Mouse (Mus musculus): ENCODE data around the gene Actl9. TPM values are rescaled to one million over a fixed set of nuclear protein-coding genes. Genes with fewer than 3 reads are reported as not detected.

Actl9 gene
- polyA plus RNA-seq (2015; fragmentation: Nextera tagmentation; extraction: Ambion mirVana): not detected in 2 replicates

GRCm38 (mm10) chr17:33432019-33432946, at the start of gene Actl9:
Gene Actl9 (plus strand): TSS chr17:33432896.
- no peak within 1 kb of the TSS for H3K27ac ChIP-seq
- no peaks in the 10 kb centered on the region for H3K36me3 ChIP-seq
- no peak within 1 kb of the TSS for H3K4me3 ChIP-seq (replicated peaks)
- no peaks in the 10 kb centered on the region for H3K9me3 ChIP-seq (replicated peaks)
- H3K9ac ChIP-seq: no peak within 1 kb of the TSS
- no peaks in the 10 kb centered on the region for H3K27me3 ChIP-seq
- no peak within 1 kb of the TSS for H3K4me2 ChIP-seq
- WGBS: 86% methylated on average over 3 of the region's 3 CpGs
- ATAC-seq (replicated peaks; ENCODE audit: low FRiP score): no peak
- H3K4me1 ChIP-seq: no peaks in the 10 kb centered on the region

DNA sequence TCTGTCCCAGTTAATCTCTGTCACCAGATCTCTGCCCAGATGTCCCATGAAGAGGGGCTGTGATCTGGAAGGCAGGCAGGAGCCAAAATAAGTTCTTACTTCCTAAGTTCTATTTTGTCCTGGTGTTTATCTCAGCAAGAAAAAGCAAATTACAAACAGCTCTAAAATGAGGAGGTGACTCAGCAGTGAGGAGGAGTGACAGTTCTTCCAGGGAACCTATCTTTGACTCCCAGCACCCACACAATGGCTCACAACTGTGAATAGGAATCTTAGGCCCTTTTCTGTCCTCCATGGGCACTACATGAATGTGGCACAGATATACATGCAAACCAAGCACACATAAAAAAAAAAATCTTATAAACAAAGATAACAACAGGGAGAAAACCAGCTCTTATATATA, 47.0 kb upstream of the Actl9 start:
- H3K4me2 ChIP-seq: no peak overlapping the region
- H3K9ac ChIP-seq: no peak overlapping the region
- no peaks in the 10 kb centered on the region for H3K9me3 ChIP-seq (replicated peaks)
- no peaks in the 10 kb centered on the region for H3K27me3 ChIP-seq
- H3K4me3 ChIP-seq (replicated peaks): no peak overlapping the region
- peaks cover 48% of the 10 kb centered on the region for H3K36me3 ChIP-seq
- no peak for ATAC-seq (replicated peaks; ENCODE audit: low FRiP score)
- H3K27ac ChIP-seq: no peak overlapping the region
- H3K4me1 ChIP-seq: no peaks in the 10 kb centered on the region

- H3K27me3 ChIP-seq: no peaks in the 10 kb centered on the region
- H3K4me3 ChIP-seq (replicated peaks): no peak overlapping the region
- no peaks in the 10 kb centered on the region for H3K9me3 ChIP-seq (replicated peaks)
- H3K4me1 ChIP-seq: peaks cover 12% of the 10 kb centered on the region
- no peak for ATAC-seq (replicated peaks; ENCODE audit: low FRiP score)
- H3K36me3 ChIP-seq: no peaks in the 10 kb centered on the region
- no peak overlapping the region for H3K27ac ChIP-seq
- WGBS: 93% methylated on average over 5 of the region's 5 CpGs
- no peak overlapping the region for H3K4me2 ChIP-seq
- no peak overlapping the region for H3K9ac ChIP-seq
Measured at GRCm38 (mm10) chr17:33392271-33392670, 40.4 kb upstream of the Actl9 start.

GRCm38 (mm10) chr17:33394182-33395034, 38.3 kb upstream of the Actl9 start, which contains the start of gene Zfp101:
Gene Zfp101 (minus strand): TSS chr17:33394641.
- no peaks in the 10 kb centered on the region for H3K9me3 ChIP-seq (replicated peaks)
- WGBS: under 1% methylated on average over 44 of the region's 44 CpGs
- ATAC-seq (replicated peaks; ENCODE audit: low FRiP score): peak; percentile 99
- H3K27ac ChIP-seq: peak within 1 kb of the TSS; percentile 77
- peak within 1 kb of the TSS; percentile 79 for H3K4me3 ChIP-seq (replicated peaks)
- H3K27me3 ChIP-seq: no peaks in the 10 kb centered on the region
- H3K4me2 ChIP-seq: peak within 1 kb of the TSS; percentile 63
- peak within 1 kb of the TSS; percentile 69 for H3K9ac ChIP-seq
- H3K4me1 ChIP-seq: peaks cover 12% of the 10 kb centered on the region
- no peaks in the 10 kb centered on the region for H3K36me3 ChIP-seq

DNA sequence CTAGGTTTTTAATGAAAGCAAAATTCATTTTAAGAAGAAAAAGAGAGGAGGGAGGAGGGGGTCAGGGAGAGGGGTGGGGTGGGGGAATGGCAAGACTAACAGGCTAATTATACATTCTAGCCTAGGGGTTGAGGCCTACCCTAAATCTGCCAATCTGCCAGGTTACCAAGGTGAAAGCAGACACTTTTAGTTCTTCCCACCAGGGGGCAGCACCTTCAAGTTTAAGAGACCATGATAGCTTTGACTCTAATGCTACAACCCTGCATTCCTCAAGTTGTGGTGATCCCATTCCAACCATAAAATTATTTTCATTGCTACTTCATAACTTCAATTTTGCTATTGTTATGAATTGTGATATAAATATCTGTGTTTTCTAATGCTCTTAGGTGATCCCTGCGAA, 6.5 kb downstream of the Actl9 start:
- no peaks in the 10 kb centered on the region for H3K36me3 ChIP-seq
- H3K27ac ChIP-seq: no peak overlapping the region
- no peak overlapping the region for H3K9ac ChIP-seq
- no peaks in the 10 kb centered on the region for H3K27me3 ChIP-seq
- H3K4me1 ChIP-seq: 0 out of 2 replicates have a peak, but pooled peaks cover 3% of the 10 kb centered on the region
- no peak for ATAC-seq (replicated peaks; ENCODE audit: low FRiP score)
- WGBS: 67% methylated on average over 1 of the region's 1 CpGs
- H3K4me3 ChIP-seq (replicated peaks): no peak overlapping the region
- H3K9me3 ChIP-seq (replicated peaks): no peaks in the 10 kb centered on the region
- no peak overlapping the region for H3K4me2 ChIP-seq

GRCm38 (mm10) chr17:33439922-33440321, 7.2 kb downstream of the Actl9 start:
- no peaks in the 10 kb centered on the region for H3K27me3 ChIP-seq
- H3K36me3 ChIP-seq: no peaks in the 10 kb centered on the region
- 0 out of 2 replicates have a peak, but pooled peaks cover 3% of the 10 kb centered on the region for H3K4me1 ChIP-seq
- H3K9me3 ChIP-seq (replicated peaks): no peaks in the 10 kb centered on the region
- no peak overlapping the region for H3K4me2 ChIP-seq
- WGBS: 54% methylated on average over 5 of the region's 5 CpGs
- no peak overlapping the region for H3K9ac ChIP-seq
- H3K27ac ChIP-seq: no peak overlapping the region
- 0 out of 2 replicates have a peak, but pooled peaks have one; percentile 22 for ATAC-seq (replicated peaks; ENCODE audit: low FRiP score)
- H3K4me3 ChIP-seq (replicated peaks): no peak overlapping the region

GRCm38 (mm10) chr17:33441159-33441558, 8.5 kb downstream of the Actl9 start:
- no peak for ATAC-seq (replicated peaks; ENCODE audit: low FRiP score)
- H3K4me1 ChIP-seq: 0 out of 2 replicates have a peak, but pooled peaks cover 3% of the 10 kb centered on the region
- no peaks in the 10 kb centered on the region for H3K27me3 ChIP-seq
- no peaks in the 10 kb centered on the region for H3K36me3 ChIP-seq
- no peaks in the 10 kb centered on the region for H3K9me3 ChIP-seq (replicated peaks)
- no peak overlapping the region for H3K9ac ChIP-seq
- H3K4me2 ChIP-seq: no peak overlapping the region
- H3K27ac ChIP-seq: no peak overlapping the region
- no peak overlapping the region for H3K4me3 ChIP-seq (replicated peaks)

DNA sequence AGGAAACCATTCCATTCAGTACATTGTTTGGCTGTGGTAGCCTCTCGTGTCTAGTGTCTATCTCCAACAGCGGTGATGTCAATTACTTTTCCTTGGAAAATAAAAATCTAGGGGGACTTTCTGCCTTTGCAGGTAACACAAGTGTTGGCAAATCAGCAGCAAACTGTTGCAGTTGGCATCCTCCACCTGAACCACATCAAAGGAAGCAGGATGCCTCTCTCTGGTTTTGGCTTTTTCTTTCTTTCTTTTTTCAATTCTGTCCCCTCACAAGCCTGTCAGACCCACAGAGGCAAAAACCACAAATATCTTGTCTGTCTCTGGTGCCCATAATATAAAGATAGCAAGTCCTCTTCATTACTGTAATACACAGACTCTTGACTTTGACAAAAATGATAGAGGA, 23.9 kb downstream of the Actl9 start:
- H3K9ac ChIP-seq: no peak overlapping the region
- no peak overlapping the region for H3K4me2 ChIP-seq
- no peak overlapping the region for H3K4me3 ChIP-seq (replicated peaks)
- no peaks in the 10 kb centered on the region; the same call in 1 of the 2 replicates for H3K27me3 ChIP-seq
- H3K27ac ChIP-seq: no peak overlapping the region
- no peaks in the 10 kb centered on the region for H3K4me1 ChIP-seq
- no peak for ATAC-seq (replicated peaks; ENCODE audit: low FRiP score)
- no peaks in the 10 kb centered on the region for H3K9me3 ChIP-seq (replicated peaks)
- no peaks in the 10 kb centered on the region for H3K36me3 ChIP-seq
- WGBS: 91% methylated on average over 2 of the region's 2 CpGs

DNA sequence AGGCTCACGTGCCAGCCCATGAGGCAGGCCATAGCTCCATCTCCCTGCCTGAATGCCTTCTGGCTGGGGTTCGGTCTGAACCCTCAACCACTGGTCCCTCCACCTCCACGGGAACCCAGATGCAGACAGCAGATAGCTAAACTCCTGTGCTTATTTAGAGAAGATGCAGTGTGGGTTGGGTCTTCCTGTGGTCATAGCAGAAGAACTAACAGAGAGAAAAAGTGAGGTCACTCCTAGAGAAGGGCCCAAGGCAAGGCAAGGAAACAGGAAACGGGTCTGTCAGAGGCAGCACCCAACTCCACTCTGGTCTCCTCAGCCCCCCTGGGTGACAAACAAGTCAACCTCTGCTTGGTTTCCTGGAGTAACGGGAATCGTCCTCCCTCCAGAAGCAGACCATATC, 38.5 kb downstream of the Actl9 start:
- ATAC-seq (replicated peaks; ENCODE audit: low FRiP score): no peak
- Histone ChIP-seq H3K27me3 (no peaks in the 10 kb centered on the region), H3K36me3 (no peaks in the 10 kb centered on the region), H3K4me3 (replicated peaks) (no peak overlapping the region), H3K27ac (no peak overlapping the region), H3K9me3 (replicated peaks) (no peaks in the 10 kb centered on the region), H3K4me2 (no peak overlapping the region), H3K4me1 (no peaks in the 10 kb centered on the region), H3K9ac (no peak overlapping the region)
- 71% methylated on average over 6 of the region's 6 CpGs for WGBS

Other genes starting within 250 kb of the Actl9 start
- gene Olfr239, start 241.6 kb upstream of the Actl9 start, polyA plus RNA-seq (2015; fragmentation: Nextera tagmentation; extraction: Ambion mirVana): not detected in 2 replicates
- not detected in 2 replicates for gene Olfr1564, start 211.2 kb upstream of the Actl9 start, polyA plus RNA-seq (2015; fragmentation: Nextera tagmentation; extraction: Ambion mirVana)
- 17.7 and 17.9 TPM in 2 replicates for gene Zfp955a, start 177.8 kb upstream of the Actl9 start, polyA plus RNA-seq (2015; fragmentation: Nextera tagmentation; extraction: Ambion mirVana)
- 0.04 TPM in 1 of 2 replicates, not detected in the other for gene Olfr63, start 168.2 kb upstream of the Actl9 start, polyA plus RNA-seq (2015; fragmentation: Nextera tagmentation; extraction: Ambion mirVana)
- gene Zfp955b, start 143.4 kb upstream of the Actl9 start, polyA plus RNA-seq (2015; fragmentation: Nextera tagmentation; extraction: Ambion mirVana): 13.1 and 13.6 TPM in 2 replicates
- gene Zfp81, start 74.0 kb upstream of the Actl9 start, polyA plus RNA-seq (2015; fragmentation: Nextera tagmentation; extraction: Ambion mirVana): 9.1 and 11.8 TPM in 2 replicates
- gene Zfp101, start 38.3 kb upstream of the Actl9 start, polyA plus RNA-seq (2015; fragmentation: Nextera tagmentation; extraction: Ambion mirVana): 17.4 and 18.5 TPM in 2 replicates
- 53.0 and 66.0 TPM in 2 replicates for gene Adamts10, start 91.3 kb downstream of the Actl9 start, polyA plus RNA-seq (2015; fragmentation: Nextera tagmentation; extraction: Ambion mirVana)
- gene Myo1f, start 122.8 kb downstream of the Actl9 start, polyA plus RNA-seq (2015; fragmentation: Nextera tagmentation; extraction: Ambion mirVana): 2.7 and 3.5 TPM in 2 replicates
- 43.4 and 56.6 TPM in 2 replicates for gene Zfp414, start 196.2 kb downstream of the Actl9 start, polyA plus RNA-seq (2015; fragmentation: Nextera tagmentation; extraction: Ambion mirVana)
- 0.80 TPM in 1 of 2 replicates, not detected in the other for gene Pram1, start 205.2 kb downstream of the Actl9 start, polyA plus RNA-seq (2015; fragmentation: Nextera tagmentation; extraction: Ambion mirVana)